Mouse (Mus musculus): ENCODE results near the gene Golm1. TPM values are rescaled to one million over a fixed set of nuclear protein-coding genes. Genes with fewer than 3 reads are reported as not detected.

The Golm1 gene
- polyA plus RNA-seq, 1 experiment from 2014 or later = 31.8 TPM

DNA sequence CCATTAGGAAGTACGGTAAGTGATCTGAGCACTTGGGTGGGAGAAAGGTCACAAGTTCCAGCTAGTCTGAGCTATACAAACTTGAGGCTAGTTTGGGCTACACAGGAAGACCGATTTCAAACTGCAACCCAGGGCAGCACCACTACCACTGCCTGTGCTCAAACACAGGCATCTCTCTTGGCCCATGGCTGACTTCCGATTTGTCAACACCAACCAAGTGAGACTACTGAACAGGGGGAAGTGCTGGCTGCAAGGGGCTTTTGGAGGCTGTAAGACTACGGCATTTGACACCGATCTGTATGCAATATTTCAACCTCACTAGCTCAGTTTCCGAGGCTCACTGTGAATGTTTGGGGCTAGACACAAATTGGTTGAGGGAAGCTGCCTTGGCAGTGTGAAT is 28.1 kb downstream of the Golm1 start:
- Histone ChIP-seq H3K4me1 (ENCODE audit: insufficient read depth, low read depth, low read length) (no peaks in the 10 kb centered on the region), H3K9me3 (ENCODE audit: low read length) (no peaks in the 10 kb centered on the region), H3K27me3 (replicated peaks; ENCODE audit: insufficient read depth, low read length) (no peaks in the 10 kb centered on the region), H3K4me3 (ENCODE audit: low read depth, low read length) (no peak overlapping the region), H3K9ac (replicated peaks; ENCODE audit: low read depth) (no peak overlapping the region), H3K36me3 (ENCODE audit: insufficient read depth, low read length) (no peaks in the 10 kb centered on the region), H3K27ac (ENCODE audit: low read length) (no peak overlapping the region), H3K4me2 (replicated peaks; ENCODE audit: low read depth, low read length) (no peak overlapping the region)
- WGBS = 67% methylated on average over 6 of the region's 6 CpGs
- ATAC-seq (no peak), DNase-seq (ENCODE audit: low spot score) (no peak)
- TF ChIP-seq EP300 (IDR thresholded peaks at IDR 0.05) (no peak), CTCF (IDR thresholded peaks at IDR 0.05) (no peak)

GRCm38 (mm10) chr13:59646674-59647244 is 28.9 kb downstream of the Golm1 start:
- DNase-seq (ENCODE audit: low spot score) (no peak), ATAC-seq (peak; percentile 61)
- H3K4me2 ChIP-seq (replicated peaks; ENCODE audit: low read depth, low read length) = no peak overlapping the region
- no peak overlapping the region for H3K9ac ChIP-seq (replicated peaks; ENCODE audit: low read depth)
- H3K9me3 ChIP-seq (ENCODE audit: low read length) = no peaks in the 10 kb centered on the region
- no peaks in the 10 kb centered on the region for H3K27me3 ChIP-seq (replicated peaks; ENCODE audit: insufficient read depth, low read length)
- H3K27ac ChIP-seq (ENCODE audit: low read length) = no peak overlapping the region
- TF ChIP-seq CTCF (IDR thresholded peaks at IDR 0.05) (no peak), EP300 (IDR thresholded peaks at IDR 0.05) (no peak)
- no peaks in the 10 kb centered on the region for H3K36me3 ChIP-seq (ENCODE audit: insufficient read depth, low read length)
- no peak overlapping the region for H3K4me3 ChIP-seq (ENCODE audit: low read depth, low read length)
- 43% methylated on average over 11 of the region's 11 CpGs for WGBS
- H3K4me1 ChIP-seq (ENCODE audit: insufficient read depth, low read depth, low read length) = no peaks in the 10 kb centered on the region

- DNase-seq (ENCODE audit: low spot score) (no peak), ATAC-seq (no peak)
- 78% methylated on average over 3 of the region's 3 CpGs for WGBS
- H3K9ac ChIP-seq (replicated peaks; ENCODE audit: low read depth) = no peak overlapping the region
- no peak overlapping the region for H3K4me2 ChIP-seq (replicated peaks; ENCODE audit: low read depth, low read length)
- no peak overlapping the region for H3K27ac ChIP-seq (ENCODE audit: low read length)
- no peaks in the 10 kb centered on the region for H3K36me3 ChIP-seq (ENCODE audit: insufficient read depth, low read length)
- H3K4me1 ChIP-seq (ENCODE audit: insufficient read depth, low read depth, low read length) = no peaks in the 10 kb centered on the region
- no peak overlapping the region for H3K4me3 ChIP-seq (ENCODE audit: low read depth, low read length)
- no peak for TF ChIP-seq EP300 (IDR thresholded peaks at IDR 0.05)
- no peaks in the 10 kb centered on the region for H3K27me3 ChIP-seq (replicated peaks; ENCODE audit: insufficient read depth, low read length)
- H3K9me3 ChIP-seq (ENCODE audit: low read length) = no peaks in the 10 kb centered on the region
Observed at GRCm38 (mm10) chr13:59645491-59645890, 30.1 kb downstream of the Golm1 start.

- Histone ChIP-seq H3K36me3 (ENCODE audit: insufficient read depth, low read length) (no peaks in the 10 kb centered on the region; the same call in 1 of the 2 replicates), H3K4me3 (ENCODE audit: low read depth, low read length) (no peak overlapping the region), H3K27me3 (replicated peaks; ENCODE audit: insufficient read depth, low read length) (no peaks in the 10 kb centered on the region), H3K27ac (ENCODE audit: low read length) (no peak overlapping the region), H3K4me1 (ENCODE audit: insufficient read depth, low read depth, low read length) (no peaks in the 10 kb centered on the region), H3K9ac (replicated peaks; ENCODE audit: low read depth) (no peak overlapping the region), H3K4me2 (replicated peaks; ENCODE audit: low read depth, low read length) (no peak overlapping the region), H3K9me3 (ENCODE audit: low read length) (no peaks in the 10 kb centered on the region)
- ATAC-seq (no peak), DNase-seq (ENCODE audit: low spot score) (no peak)
- TF ChIP-seq CTCF (IDR thresholded peaks at IDR 0.05) (no peak), EP300 (IDR thresholded peaks at IDR 0.05) (no peak)
- 86% methylated on average over 2 of the region's 2 CpGs for WGBS
Observed at GRCm38 (mm10) chr13:59642818-59643217, 32.8 kb downstream of the Golm1 start.

DNA sequence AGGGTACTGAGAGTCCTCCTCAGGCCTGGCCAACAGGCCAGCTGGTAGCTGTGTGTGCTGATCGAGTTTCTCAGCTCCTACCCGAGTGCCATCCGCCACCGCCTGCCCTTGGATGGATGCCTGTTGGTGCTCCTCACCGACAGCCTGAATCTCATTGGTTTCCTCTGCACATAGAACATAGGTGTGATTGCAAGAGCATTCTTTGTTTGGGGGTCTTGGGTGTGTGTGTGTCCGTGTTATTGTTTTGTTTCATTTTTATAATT is 35.5 kb downstream of the Golm1 start:
- H3K27ac ChIP-seq (ENCODE audit: low read length) = no peak overlapping the region
- H3K9me3 ChIP-seq (ENCODE audit: low read length) = no peaks in the 10 kb centered on the region
- no peak for TF ChIP-seq EP300 (IDR thresholded peaks at IDR 0.05)
- TF ChIP-seq CTCF (IDR thresholded peaks at IDR 0.05) = no peak
- no peak overlapping the region for H3K4me2 ChIP-seq (replicated peaks; ENCODE audit: low read depth, low read length)
- peaks cover 6% of the 10 kb centered on the region; the same call in 1 of the 2 replicates for H3K36me3 ChIP-seq (ENCODE audit: insufficient read depth, low read length)
- H3K9ac ChIP-seq (replicated peaks; ENCODE audit: low read depth) = no peak overlapping the region
- H3K27me3 ChIP-seq (replicated peaks; ENCODE audit: insufficient read depth, low read length) = no peaks in the 10 kb centered on the region
- DNase-seq (ENCODE audit: low spot score) = no peak
- H3K4me1 ChIP-seq (ENCODE audit: insufficient read depth, low read depth, low read length) = no peaks in the 10 kb centered on the region
- no peak for ATAC-seq
- no peak overlapping the region for H3K4me3 ChIP-seq (ENCODE audit: low read depth, low read length)
- 69% methylated on average over 6 of the region's 6 CpGs for WGBS

- H3K36me3 ChIP-seq (ENCODE audit: insufficient read depth, low read length) = peaks cover 6% of the 10 kb centered on the region; the same call in 1 of the 2 replicates
- ATAC-seq = no peak
- WGBS = 81% methylated on average over 16 of the region's 16 CpGs
Observed at GRCm38 (mm10) chr13:59639368-59640177, 36.0 kb downstream of the Golm1 start.

More at GRCm38 (mm10) chr13:59639368-59640177, 36.0 kb downstream of the Golm1 start:
- no peak overlapping the region for H3K4me3 ChIP-seq (ENCODE audit: low read depth, low read length)
- TF ChIP-seq EP300 (IDR thresholded peaks at IDR 0.05) (no peak), CTCF (IDR thresholded peaks at IDR 0.05) (no peak)
- no peak overlapping the region for H3K4me2 ChIP-seq (replicated peaks; ENCODE audit: low read depth, low read length)
- H3K9me3 ChIP-seq (ENCODE audit: low read length) = no peaks in the 10 kb centered on the region
- no peak for DNase-seq (ENCODE audit: low spot score)
- no peak overlapping the region for H3K27ac ChIP-seq (ENCODE audit: low read length)
- no peak overlapping the region for H3K9ac ChIP-seq (replicated peaks; ENCODE audit: low read depth)
- no peaks in the 10 kb centered on the region for H3K4me1 ChIP-seq (ENCODE audit: insufficient read depth, low read depth, low read length)
- no peaks in the 10 kb centered on the region for H3K27me3 ChIP-seq (replicated peaks; ENCODE audit: insufficient read depth, low read length)
